Mouse (Mus musculus) sigmoid colon, adult 10 weeks (tissue): Measurements from ENCODE around the gene Rgs3. TPM values are rescaled to one million over a fixed set of nuclear protein-coding genes. Genes with fewer than 3 reads are reported as not detected.

Experiments
- polyA plus RNA-seq: library from polyadenylated mRNA; stranded (reverse); fragments of 350-450 nt; fragmentation: Illumina TruSeq; extraction: RNeasy Lipid Tissue Mini Kit (QIAGEN cat#74804); gene quantifications from one replicate; pipeline ENCODE4 v1.2.3, GENCODE M21; 2014; ENCODE audit warnings: low read depth, low replicate concordance

The Rgs3 gene
- 4.2 TPM for polyA plus RNA-seq

DNA sequence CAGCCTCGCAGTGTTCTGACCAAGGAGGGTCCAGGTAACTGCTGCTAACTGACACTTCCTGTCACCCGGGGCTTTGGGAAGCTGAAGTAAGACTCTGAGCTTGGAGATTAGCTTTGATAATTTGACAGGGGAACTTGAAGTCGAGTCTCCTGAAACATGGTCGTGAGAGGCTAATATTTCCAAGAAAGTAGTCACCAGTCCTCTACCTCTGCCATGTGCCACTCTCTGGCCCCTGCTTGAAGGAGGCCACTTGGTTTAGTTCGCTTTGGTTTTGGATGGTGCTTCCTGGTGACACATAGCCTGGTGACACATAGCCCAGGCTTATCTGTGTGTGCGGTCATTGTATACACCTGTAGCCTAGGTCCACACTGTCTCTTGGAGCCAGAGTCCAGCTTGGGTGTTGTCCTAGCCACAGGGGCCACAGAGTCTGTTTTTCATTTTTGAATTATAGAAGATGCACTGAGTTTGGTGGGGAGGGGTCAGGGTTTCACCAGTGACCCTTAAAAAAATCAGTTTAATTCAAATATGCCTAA, at the start of gene Rgs3:
Gene Rgs3 (plus strand): TSS at position 51 of the 533 bp plus-strand sequence.

DNA sequence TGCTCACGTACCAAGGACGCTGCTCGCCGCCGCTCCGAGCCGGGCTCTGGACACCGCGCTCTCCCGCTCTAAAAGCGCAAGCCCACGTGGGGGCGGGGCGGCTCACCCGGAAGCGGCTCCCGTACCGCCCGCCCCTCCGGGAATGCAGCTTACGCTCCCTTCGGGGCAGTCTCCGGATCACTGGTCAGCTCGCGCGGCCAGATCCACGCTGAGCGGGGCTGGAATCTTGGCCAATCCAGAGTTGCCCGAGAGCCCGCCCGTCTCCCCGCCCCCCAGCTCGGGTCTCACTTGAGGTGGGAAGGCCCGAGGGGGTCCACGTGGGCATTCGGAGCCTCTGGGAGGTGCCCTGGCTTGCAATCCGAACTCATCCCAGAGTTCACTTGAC, 39.8 kb upstream of the Rgs3 start, which contains the start of gene Alad:
Gene Alad (minus strand): TSS at position 70 of the 385 bp plus-strand sequence.

DNA sequence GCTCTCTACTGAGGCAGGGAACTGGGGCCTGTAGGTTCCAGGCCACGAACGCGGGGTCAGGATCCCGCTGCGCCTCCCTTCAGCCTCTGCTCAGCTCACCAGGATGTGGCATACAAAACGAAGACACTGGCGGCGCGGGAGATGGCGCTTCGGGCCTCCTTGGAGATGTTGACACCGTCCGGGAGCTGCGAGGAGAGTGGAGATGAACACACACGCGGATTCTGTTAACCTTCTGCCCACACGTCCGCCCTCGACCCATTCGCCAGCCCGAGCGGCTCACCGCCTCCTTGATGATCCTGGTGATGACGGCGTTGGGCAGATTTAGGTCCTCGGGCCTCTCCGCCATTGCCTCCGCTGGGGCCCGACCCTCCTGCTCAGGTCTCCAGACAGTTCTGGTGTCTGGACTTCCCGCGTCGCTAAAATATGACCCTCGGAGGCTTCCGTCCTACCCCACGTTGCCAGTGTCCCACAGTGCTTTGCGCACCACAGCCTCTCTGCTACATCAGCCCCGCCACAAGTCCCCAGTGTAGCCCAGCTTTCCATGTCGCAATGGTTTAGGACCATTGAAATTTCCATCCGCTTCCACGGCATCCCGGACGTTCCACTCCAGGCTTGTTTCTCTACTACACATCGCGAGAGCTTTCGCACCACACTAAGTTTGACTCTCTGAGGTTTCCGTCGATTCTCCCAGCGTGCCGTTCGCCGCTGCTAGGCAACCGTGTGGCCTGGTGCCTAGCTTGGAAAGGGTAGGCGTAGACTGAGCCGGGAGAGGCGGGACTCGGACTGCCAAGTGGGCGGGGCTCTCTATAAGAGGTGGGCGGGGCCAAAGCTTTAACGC, 34.8 kb upstream of the Rgs3 start, which contains the start of the genes Pole3 and 4933430I17Rik:
Gene Pole3 (minus strand): TSS at position 418 of the 838 bp plus-strand sequence.
Gene 4933430I17Rik (plus strand): TSS at position 719 of the 838 bp plus-strand sequence.

Other genes starting within 250 kb of the Rgs3 start
- 19.7 TPM for gene Fkbp15, start 199.3 kb upstream of the Rgs3 start, polyA plus RNA-seq
- 274 TPM for gene Slc31a1, start 199.1 kb upstream of the Rgs3 start, polyA plus RNA-seq
- gene Cdc26, start 151.2 kb upstream of the Rgs3 start, polyA plus RNA-seq: 59.5 TPM
- gene Prpf4, start 151.1 kb upstream of the Rgs3 start, polyA plus RNA-seq: 8.2 TPM
- not detected for gene Rnf183, start 124.6 kb upstream of the Rgs3 start, polyA plus RNA-seq
- 1.4 TPM for gene Wdr31, start 89.0 kb upstream of the Rgs3 start, polyA plus RNA-seq
- 17.8 TPM for gene Bspry, start 79.8 kb upstream of the Rgs3 start, polyA plus RNA-seq
- not detected for gene Hdhd3, start 56.4 kb upstream of the Rgs3 start, polyA plus RNA-seq
- gene Alad, start 39.9 kb upstream of the Rgs3 start, polyA plus RNA-seq: 0.88 TPM
- 29.6 TPM for gene Pole3, start 34.8 kb upstream of the Rgs3 start, polyA plus RNA-seq
- gene 4933430I17Rik, start 34.5 kb upstream of the Rgs3 start, polyA plus RNA-seq: 0.32 TPM